Mouse (Mus musculus) regulatory T cell (primary cell): ENCODE results near the gene Lrrc1.
"Not testable (repeated sequence)": the region's sequence is repeated elsewhere in the genome, so short reads cannot be mapped to it uniquely, and the experiment has no call there.

Source experiments
- in situ Hi-C: fragments of 300-600 bp; cut with MboI, MseI; formaldehyde crosslinking; loops from one replicate; pipeline ENCODE4 v1.15.1; 2025; ENCODE audit warnings: high pct_unique_total_duplicates

Gene Lrrc1

GRCm38 (mm10) chr9:77544354-77545067 is at the start of gene Lrrc1:
Gene Lrrc1, minus strand, starts transcription at chr9:77544870.
- in situ Hi-C loops: no loop called here

DNA sequence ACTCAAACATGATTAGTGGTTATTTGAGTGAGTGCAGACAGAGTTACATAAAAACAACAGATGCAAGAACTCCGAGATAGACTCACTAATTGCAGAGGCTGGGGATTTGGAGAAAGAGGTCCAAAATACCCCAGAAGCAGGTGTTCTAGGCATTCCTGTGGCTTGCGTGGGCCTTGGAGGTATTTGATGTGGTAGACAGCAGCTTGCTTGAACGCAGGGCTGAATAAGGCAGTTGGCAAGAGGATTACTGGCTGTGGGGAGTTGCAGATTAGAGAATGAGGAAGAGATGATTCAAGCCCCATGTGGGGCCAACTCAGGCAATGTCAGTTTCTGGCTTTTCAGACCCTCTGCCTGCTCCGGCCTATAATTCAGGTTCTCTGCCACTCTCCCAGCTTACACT is 47.8 kb upstream of the Lrrc1 start:
- in situ Hi-C loops: loop anchor here (10.0 kb wide), 1 partner anchor 442 kb away; no protein-coding TSS in a partner anchor

DNA sequence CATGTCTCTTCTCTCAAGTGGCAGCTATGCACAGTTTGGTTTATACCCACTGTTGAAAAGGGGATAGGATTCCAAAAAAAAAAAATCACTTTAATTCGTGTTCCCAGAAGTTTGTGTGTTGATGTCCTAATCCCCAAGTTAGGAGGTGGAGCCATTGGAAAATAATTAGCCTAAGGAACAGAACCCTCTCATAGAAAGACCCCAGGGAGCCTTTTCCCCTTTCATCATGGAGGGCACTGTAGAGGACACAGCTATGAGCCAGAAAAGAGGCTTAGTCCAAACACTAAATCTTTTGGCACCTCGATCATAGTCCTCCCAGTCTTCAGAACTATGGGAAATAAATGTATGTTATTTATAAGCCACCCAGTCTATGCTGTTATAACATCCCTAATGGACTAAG is 44.8 kb upstream of the Lrrc1 start:
- in situ Hi-C loops: no loop called here

- in situ Hi-C loops: no loop called here
Measured at GRCm38 (mm10) chr9:77587616-77588015, 42.9 kb upstream of the Lrrc1 start.

DNA sequence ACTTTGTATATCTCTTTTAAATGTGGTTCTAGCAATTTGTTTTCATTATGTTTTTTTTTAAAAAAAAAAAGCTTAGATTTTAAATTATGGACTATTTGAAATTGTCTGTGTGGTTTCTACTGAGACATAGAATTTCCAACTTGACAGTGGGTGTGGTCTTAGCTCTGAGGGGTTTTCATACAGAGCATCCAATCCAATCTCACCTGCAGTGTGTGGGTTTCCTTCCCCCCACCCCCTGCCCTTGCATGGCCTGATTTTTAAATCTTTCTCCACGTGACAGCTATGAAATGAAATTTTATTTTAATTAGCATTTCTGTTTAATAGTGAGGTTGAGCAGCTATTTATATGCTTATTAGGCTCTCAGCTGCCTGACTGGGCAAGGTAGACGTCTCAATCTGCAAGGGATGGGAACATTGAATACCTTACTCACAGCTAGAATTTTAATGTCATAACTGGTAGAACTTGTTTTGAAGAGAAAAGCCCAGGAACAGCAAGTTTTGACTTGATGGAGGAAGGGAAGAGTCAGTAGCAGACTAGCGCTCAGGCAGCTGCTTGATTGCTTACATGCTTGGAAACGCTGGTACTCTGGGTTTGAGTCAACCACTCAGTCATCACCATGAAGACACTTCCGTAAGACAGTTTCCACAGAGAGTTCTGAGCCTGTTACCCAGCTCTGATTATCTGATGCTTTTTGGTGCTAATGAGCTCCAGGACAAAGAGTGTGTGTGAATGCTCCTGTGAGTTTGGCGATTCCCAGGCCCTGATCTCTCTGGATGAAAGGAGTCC is 42.3 kb upstream of the Lrrc1 start:
- in situ Hi-C loops: no loop called here

- in situ Hi-C loops: no loop called here
Measured at GRCm38 (mm10) chr9:77584746-77585145, 40.1 kb upstream of the Lrrc1 start.

- in situ Hi-C loops: no loop called here
Measured at GRCm38 (mm10) chr9:77583302-77583701, 38.6 kb upstream of the Lrrc1 start.

- in situ Hi-C loops: no loop called here
Measured at GRCm38 (mm10) chr9:77579827-77580226, 35.2 kb upstream of the Lrrc1 start.

DNA sequence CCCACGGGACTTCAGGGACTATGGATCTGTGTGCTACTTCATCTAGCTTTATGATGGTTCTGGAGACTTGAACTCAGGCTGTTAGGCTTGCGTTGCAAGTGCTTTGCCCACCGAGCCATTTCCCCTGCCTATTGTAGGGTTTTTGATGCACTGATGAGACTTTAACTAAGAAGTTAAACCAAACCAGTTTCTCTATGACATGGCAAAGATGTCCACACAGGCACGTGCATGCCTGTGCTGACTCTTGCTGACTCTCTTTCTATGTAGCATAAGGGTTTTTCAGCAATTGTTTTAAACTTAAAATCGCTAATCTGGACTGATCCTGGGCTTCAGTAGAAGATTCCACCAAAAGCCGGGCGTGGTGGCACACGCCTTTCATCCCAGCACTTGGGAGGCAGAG is 33.3 kb upstream of the Lrrc1 start:
- in situ Hi-C loops: no loop called here

DNA sequence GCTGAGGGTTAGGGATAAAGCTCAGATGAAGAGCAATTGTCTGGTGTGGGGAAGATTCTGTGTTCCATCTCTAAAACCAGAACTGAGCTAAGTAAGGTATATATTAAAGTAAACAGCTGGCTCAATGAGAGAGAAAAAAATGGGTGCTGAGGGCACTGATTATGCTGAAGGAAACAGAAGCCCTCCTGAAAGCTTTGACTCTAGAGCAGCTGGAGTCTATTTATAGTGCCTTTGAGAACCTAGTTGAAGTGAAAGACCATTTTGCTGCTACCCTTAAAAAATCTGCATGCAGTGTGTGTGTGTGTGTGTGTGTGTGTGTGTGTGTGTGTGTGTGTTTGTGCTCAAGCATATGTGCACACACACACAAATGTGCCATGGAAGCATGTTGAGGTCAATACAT is 32.7 kb upstream of the Lrrc1 start:
- in situ Hi-C loops: no loop called here

- in situ Hi-C loops: no loop called here
Measured at GRCm38 (mm10) chr9:77576320-77576719, 31.6 kb upstream of the Lrrc1 start.

DNA sequence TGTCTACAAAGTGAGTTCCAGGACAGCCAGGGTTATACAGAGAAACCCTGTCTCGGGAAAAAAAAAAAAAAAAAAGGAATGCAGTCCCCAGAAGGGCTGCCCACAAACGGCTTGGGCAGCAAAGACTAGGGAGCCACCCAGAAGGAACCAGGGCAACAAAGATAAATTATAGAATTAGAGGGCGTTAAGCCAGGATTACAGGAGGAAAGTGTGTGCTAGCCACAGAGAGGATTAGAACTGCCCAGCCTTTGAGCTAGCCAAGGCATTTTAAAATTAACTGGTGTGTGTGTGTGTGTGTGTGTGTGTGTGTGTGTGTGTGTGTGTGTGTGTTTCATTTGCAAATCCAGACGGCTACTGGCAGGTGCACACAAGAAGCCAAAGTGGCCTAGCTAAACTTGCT is 30.3 kb upstream of the Lrrc1 start:
- in situ Hi-C loops: not testable (repeated sequence)

DNA sequence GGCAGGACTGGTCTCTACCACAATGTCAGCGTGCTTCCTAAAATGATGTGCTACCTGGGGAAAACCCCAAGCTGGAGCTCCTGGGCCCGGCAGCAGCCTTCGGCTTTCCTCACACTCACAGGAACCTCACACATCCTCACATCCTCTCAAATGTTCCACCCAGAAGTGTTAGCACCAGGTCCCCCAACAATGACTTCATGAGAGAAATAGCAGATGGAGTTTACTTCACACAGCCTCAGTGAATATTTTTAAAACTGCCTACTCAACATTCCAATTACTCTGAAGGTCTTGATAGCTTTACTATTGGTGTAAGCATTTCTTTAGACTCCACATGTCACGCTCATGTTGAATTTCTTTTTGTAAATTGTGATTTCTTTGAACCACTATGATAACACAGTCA is 27.2 kb upstream of the Lrrc1 start:
- in situ Hi-C loops: no loop called here

DNA sequence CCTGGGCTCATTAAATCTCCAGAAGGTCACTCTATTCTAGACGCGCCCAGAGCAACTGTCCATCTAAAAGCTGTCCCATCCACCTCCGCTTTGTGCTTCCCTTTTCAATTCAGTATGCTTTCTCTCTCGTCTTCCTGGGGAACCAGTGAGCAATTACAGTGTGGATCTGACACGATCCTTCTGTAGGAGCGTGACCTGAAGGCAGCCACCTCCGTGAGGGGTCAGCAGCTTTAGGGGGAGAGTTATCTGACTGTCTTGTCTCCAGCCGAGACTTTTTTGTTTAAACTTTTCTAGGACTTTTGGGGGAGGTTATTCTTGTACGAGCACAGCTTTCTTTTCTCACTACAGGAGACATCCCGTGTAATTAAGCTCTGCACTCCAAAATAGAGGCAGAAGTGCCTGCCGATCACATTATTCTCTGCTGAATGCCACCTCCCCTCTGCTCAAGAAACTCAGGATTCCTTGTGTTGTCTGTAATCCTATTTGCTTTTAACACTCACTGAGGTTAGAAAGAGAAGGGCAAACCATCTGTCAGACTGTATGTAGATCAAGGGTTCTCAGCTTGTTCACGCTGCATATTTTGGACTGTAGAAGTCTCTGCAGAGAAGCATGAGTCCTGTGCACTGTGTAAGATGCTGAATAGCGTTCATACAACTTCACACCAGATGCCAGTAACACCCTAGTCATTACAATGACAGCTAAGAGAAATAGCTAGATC is 24.3 kb upstream of the Lrrc1 start:
- in situ Hi-C loops: no loop called here

GRCm38 (mm10) chr9:77561827-77562226 is 17.2 kb upstream of the Lrrc1 start:
- in situ Hi-C loops: no loop called here

DNA sequence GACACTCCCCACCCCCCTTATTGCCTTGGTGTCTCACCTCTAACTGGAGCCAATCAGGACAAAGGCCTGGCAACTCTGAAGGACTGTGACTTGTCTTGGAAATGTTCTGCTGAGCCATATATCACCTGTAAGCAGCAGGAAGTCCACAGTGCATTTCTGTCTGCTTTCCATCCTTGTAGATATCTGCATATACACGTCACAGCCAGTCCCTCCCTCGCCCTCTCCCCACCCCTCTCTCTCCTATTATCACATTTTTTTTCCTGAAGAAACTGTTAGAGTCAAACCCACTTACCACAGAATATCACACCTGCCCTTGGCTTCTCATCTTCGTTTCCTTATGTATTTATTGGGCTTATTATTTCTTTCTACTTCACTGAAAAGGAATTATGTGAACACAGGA is 13.3 kb upstream of the Lrrc1 start:
- in situ Hi-C loops: no loop called here

DNA sequence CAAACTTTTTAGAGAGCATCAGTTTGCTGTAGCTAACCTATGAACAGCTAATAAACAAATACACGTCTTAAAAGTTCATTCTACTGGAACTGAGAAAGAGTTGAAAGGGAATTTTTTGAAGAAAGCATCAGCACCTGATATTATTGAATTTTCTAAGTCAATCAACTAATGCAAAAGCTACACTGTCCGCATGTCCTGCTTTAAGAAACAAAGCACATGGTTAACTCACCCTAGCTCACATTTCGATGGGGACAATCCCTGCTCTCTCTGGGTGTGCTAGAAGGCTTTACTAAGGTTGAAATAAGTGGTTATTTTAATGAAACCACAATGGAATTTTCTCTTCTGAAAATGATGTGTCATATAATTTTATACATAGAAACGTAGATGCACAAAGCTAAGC is 12.5 kb upstream of the Lrrc1 start:
- in situ Hi-C loops: no loop called here

DNA sequence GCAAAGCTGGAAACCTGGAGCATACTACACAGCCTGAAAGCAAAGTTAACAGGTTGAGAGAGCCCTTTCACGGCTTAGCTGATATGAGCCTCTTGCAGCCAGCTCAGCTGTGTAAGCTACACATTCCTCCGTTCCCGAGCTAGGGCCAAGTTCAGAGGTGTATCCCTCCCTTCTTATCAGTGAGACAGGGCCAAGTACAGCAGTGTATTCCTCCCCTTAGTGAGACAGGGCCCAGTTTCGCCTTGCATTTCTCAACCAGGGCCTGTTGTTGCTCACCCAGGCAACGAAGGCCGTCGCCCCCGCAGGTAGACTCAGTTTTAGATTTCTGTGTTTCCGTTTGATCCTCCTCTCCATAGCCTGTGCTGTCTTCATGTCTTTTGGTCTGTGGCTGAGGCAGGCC is 11.8 kb upstream of the Lrrc1 start:
- in situ Hi-C loops: no loop called here

DNA sequence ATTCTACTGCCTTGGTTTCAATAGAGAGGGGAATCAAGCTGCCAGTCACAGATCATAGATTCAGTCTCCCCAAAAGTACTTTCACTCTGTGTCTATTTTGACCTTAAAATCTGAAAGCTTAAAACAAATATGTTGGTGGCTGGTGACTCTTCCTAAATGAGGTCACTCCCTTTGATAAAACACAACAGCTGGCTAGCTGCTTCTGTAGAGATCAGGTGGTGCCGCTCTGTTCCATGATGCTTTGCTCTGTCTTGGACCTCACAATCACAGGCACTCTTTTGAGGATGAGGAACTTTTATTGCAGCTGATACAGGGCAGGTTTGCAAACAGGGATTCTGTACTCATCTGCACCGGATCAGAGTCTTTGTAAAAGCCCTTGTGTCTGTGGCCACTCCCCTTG is 8.8 kb upstream of the Lrrc1 start:
- in situ Hi-C loops: no loop called here

GRCm38 (mm10) chr9:77551036-77551512 is 6.4 kb upstream of the Lrrc1 start:
- in situ Hi-C loops: no loop called here

DNA sequence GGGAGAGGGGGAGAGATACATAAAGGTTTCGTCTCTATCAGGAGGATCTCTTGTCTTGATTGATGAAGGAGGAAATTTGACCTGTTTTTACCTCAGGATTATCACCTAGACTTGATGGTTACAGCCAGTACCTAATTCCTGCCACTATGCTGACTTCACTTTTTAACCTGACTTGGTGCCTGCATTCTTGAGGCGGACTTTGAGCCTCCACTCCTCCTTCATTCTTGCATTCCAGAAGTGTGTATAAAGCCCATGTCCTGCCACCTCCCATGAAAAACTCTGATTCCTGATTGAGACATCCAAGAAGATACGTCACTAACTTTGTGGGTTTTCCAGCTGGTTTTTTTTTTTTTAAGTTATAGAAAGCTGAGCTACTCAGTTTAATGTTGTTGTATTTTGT is 1.3 kb upstream of the Lrrc1 start:
- in situ Hi-C loops: no loop called here

DNA sequence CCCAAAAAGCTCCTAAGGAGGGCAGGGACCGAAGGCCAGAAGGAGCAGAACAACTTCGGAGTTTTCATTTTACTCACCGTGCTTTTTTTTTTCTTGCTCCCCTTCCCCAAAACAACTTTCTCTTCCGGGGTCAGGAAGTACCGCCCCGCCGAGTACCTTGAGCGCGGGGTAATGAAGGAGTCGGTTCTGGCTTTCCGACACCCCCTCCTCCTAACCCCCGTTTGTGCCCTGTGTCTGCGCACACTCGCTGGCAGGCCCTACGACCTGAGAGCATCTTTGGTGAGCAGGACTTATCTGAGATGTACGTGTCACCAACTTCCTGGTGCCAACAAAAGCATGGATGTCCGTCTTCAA is 375 bp upstream of the Lrrc1 start:
- in situ Hi-C loops: no loop called here
